Mouse (Mus musculus): ENCODE measurements at regions not wholly inside any gene's neighbourhood (a gene's known extent, or its start where the extent isn't known, plus 50 kb on each side); places are given as distances from the start of the nearest gene placed in this dataset.

GRCm38 (mm10) chr13:102113941-102114340, 345.9 kb upstream of the Pik3r1 start:
- no peak for ATAC-seq (replicated peaks; ENCODE audit: poor library complexity)

DNA sequence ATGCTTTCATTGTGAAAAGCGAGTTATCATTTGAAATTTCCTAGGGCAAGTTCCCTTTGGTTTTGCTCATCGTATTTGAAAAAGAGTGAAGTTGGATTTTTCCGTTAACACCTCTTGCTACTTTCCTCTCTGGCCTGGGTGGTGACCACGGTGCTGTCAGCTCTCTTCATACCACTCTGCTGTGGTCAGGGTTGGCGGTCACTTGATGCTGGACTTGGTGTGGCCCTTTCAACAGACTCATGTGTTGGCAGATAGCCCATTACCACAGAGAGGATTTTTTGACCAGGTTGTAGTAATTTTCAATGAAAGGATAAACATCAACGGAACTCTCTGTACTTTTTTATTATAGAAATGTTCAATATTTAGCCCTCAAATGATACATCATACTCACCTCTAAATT, 354.3 kb upstream of the Pik3r1 start:
- ATAC-seq (replicated peaks; ENCODE audit: poor library complexity), result no peak

GRCm38 (mm10) chr13:102127933-102128430, 360.0 kb upstream of the Pik3r1 start:
- peak; percentile 88 for ATAC-seq (replicated peaks; ENCODE audit: poor library complexity)

DNA sequence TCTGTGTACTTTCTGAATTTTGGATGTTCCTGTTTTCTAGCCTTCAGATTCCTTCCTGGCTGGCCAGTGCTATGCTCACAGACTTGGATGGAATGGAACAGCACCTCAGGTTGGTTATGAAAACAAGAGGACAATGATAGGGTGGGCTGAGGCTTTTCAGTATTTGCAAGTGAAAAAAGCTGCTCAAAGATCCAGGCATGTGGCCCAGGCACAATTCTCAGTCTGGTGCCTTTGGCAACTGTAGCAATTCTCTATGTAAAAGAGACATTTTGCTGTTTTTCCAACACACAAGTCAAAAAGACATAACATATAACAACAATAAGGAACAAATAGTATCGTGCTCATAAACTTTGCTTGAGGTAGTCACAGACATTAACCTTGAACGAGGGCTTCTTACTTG, 363.4 kb upstream of the Pik3r1 start:
- no peak for ATAC-seq (replicated peaks; ENCODE audit: poor library complexity)

GRCm38 (mm10) chr13:102132154-102132553, 364.1 kb upstream of the Pik3r1 start:
- no peak for ATAC-seq (replicated peaks; ENCODE audit: poor library complexity)

DNA sequence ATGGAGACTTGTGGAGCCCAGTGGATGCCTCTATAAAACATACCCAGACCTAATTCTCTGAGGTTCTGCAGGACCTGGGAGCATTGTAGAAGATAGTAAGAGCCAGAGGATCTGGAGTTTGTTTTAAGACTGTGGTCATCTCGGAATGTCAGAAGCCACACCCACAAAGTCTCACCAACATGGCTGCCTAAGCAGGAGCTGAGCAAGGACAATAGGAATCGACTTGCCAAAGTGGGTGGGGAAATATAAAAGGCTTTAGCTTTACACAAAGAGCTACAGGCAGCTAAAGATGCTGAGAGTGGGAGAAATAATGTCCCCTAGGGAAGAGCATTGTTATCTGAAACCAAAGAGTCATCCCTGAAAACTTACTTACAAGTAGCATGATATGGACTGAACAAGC, 364.7 kb upstream of the Pik3r1 start:
- no peak for ATAC-seq (replicated peaks; ENCODE audit: poor library complexity)

- no peak for ATAC-seq (replicated peaks; ENCODE audit: poor library complexity)
Measured at GRCm38 (mm10) chr13:102135210-102135609, 367.2 kb upstream of the Pik3r1 start.

DNA sequence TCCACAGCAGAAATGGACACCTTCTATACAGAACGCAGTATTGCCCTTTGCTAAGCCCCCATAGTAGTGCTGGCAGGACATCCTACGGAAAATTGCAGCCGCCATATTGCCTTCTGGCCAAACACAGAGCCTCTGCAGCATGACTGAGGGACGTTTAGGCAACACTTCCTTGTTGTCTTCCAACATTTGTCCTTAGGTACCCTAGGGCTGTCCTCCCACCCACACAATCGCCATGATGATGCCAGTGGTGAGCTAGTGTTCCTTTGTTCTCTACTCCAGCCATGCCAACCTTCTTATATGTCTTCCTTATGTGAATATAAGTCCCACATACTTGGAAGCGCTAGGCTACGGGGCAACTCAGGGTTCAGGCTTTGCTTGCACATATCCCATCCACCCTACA, 375.0 kb upstream of the Pik3r1 start:
- no peak for ATAC-seq (replicated peaks; ENCODE audit: poor library complexity)

DNA sequence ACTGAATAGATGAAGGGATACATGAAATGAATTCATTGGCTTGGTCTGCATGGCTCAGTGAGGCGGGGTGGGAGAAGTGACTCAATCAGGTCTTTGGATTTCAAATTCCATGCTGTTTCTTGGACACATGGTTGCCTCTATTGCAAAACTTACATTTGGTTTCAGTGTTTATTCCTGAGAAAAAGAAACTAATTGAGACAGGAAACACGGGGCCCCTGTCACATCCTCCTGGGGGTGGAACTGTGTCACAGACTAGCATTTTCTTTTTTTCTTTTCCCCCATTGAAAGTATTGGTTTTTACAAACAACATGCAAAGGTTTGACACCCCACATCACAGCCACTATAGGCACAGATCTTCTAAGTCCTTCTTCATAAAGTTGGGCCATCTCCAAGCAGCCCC, 375.8 kb upstream of the Pik3r1 start:
- ATAC-seq (replicated peaks; ENCODE audit: poor library complexity), result peak; percentile 73

DNA sequence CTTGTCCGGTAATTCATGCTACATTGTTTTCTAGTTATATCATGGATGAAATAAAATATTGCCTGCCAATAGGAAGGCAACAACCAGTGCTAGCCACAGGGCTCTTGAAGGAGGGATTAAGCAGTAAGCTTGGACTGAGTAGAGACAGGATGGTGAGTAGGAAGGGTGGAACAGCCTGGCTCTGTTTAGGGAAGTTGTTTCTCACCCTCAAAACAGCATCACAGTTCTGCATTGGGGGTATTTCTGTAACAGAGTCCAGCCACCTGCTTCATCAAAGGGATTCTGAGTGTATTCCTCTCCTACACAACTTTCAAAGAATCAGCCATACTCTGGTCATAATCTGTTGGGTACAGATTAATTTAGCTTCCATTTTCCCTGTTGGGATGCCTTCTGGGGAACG, 380.0 kb upstream of the Pik3r1 start:
- peak; percentile 63 for ATAC-seq (replicated peaks; ENCODE audit: poor library complexity)

- ATAC-seq (replicated peaks; ENCODE audit: poor library complexity), result no peak
Measured at GRCm38 (mm10) chr13:102153785-102154608, 386.0 kb upstream of the Pik3r1 start.

DNA sequence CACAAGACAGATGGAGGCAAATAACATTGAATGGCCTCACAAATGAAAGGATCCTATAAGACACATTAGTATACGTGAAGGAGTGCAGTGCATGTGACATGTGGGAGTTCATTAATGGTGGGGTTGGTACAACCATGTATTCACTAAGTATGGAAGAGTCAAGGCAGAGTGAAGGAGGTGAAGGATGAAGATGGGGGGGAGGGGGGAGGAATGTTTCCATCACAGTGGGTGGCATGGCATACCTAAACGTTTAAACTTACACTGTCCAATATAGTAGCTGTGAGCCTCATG, 386.5 kb upstream of the Pik3r1 start:
- no peak for ATAC-seq (replicated peaks; ENCODE audit: poor library complexity)

DNA sequence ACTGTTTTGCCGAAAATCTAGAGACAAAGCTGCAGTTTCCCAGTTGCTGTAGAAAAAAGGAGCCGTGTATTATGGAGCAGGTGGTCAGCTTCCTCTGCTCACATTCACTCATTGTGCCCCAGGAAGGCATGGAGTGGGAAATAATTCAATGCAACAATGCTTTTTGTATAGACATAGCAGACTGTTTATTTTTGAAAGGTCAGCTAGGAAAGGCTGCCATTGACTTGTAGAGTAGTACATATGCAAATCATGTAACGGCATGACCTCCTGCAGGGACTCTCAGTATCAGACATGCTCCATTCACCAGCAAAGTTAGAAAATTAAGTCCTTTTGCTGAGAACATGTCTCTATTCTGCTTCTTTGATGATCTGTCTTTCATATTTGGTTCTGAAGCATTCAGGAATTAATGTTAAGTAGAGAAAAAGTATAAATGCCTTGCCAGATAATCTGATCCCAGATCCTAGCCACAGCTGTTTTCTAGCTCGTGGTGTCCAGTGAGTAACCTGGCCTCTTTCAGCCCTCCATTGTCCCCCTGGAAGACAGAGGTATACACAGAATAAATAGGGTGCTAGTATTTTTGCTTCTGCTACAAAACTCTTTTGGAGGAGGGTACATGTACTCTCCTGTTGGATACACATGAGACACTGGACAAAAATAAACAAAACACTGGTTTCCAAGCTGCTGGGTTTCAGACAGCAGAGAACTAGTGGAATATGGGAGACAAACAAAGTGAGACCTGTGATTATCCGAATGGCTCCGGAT, 389.5 kb upstream of the Pik3r1 start:
- ATAC-seq (replicated peaks; ENCODE audit: poor library complexity), result no peak

GRCm38 (mm10) chr13:102173382-102174234, 405.6 kb upstream of the Pik3r1 start:
- no peak for ATAC-seq (replicated peaks; ENCODE audit: poor library complexity)

- ATAC-seq (replicated peaks; ENCODE audit: poor library complexity), result no peak
Measured at GRCm38 (mm10) chr13:102174431-102174830, 406.4 kb upstream of the Pik3r1 start.

DNA sequence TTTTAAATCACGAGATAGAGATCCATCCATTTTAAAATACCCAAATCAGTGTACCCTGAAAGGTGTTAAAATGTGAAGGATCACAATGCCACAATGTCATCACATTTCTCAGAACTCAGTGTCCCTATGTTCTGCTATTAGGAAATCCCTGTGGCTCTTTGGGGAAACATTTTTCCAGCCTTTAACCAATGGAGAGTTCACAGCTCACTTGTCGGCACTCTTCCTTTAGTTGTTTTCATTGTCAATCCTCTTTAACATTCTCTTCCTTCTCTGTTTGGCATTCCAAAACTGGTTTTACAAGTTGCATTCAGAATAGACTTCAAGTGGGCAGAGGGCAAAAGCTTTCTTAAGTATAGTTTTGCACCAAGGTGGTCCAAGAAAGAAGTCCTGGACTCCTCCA, 406.9 kb upstream of the Pik3r1 start:
- ATAC-seq (replicated peaks; ENCODE audit: poor library complexity), result no peak

- no peak for ATAC-seq (replicated peaks; ENCODE audit: poor library complexity)
Measured at GRCm38 (mm10) chr13:102175406-102175805, 407.4 kb upstream of the Pik3r1 start.

GRCm38 (mm10) chr13:102176456-102176855, 408.4 kb upstream of the Pik3r1 start:
- no peak for ATAC-seq (replicated peaks; ENCODE audit: poor library complexity)

DNA sequence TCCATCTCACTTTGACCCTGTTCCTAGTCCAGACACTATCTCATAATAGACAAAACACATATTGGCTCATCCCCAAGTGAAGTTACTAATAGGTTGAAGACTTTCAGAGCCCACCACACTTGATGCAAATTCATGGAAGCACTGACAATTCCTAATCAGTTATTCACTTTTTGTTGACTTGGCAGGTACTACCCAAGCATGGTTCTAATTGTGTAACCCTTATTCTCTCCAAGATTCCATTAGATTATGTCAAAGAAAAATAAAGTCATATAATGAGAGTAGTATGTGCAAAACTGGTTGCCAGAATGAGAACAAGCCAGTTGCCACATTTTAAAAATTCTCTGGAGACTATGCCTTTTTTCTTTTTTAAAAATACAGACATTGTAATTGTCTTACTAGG, 426.7 kb upstream of the Pik3r1 start:
- ATAC-seq (replicated peaks; ENCODE audit: poor library complexity), result no peak

- no peak for ATAC-seq (replicated peaks; ENCODE audit: poor library complexity)
Measured at GRCm38 (mm10) chr13:102202301-102202700, 434.3 kb upstream of the Pik3r1 start.

DNA sequence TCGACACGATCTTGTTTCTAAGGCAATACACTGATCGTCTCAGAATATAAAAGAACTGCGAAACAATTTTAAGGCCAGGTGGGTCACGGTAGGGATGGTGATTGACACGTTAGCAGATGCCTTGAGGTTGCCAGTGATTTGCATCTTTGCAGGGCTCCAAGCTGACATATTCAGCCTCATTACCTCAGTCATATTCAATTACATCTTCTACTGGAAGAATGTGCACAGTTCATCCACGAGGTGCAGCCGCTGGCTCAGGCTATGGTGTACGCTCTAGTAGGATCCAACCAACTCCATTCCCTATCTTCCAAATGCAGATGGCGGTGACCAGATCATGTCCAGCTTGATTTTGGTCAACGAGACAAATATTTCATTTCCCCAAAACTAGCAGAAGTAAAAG, 450.5 kb upstream of the Pik3r1 start:
- ATAC-seq (replicated peaks; ENCODE audit: poor library complexity), result no peak

Measured in megakaryocyte progenitor cell, adult 5-6 weeks (primary cell).